Mouse (Mus musculus): ENCODE measurements at regions not wholly inside any gene's neighbourhood (a gene's known extent, or its start where the extent isn't known, plus 50 kb on each side); places are given as distances from the start of the nearest gene placed in this dataset.

DNA sequence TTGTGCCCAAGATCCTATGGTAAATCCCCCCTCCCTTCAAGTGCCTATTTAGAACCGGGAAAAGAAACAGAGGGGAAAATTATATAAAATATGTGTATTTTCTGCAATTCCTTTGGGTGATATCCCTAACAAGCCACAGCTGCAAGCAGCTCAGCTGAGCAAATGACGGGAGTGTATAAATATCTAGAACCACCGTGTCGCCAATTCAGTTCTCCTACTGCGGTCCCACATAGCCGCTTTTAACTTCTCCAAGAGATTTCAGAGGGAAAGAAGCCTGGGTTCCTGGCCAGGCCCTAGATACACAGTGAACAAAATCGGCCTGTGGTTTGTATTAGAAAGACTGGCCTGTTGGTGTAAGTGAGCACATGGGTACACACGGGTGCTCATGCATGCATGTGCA is 202.7 kb downstream of the Rpl10-ps3 start:
- H3K27ac ChIP-seq (ENCODE audit: control insufficient read depth, low read depth, low read length) = no peak overlapping the region
- no peaks in the 10 kb centered on the region for H3K36me3 ChIP-seq (ENCODE audit: control insufficient read depth in 1 of 2, insufficient read depth in 2 of 2, low read length in 2 of 2)
- H3K27me3 ChIP-seq (ENCODE audit: control insufficient read depth in 1 of 2, insufficient read depth in 2 of 2, low read length in 2 of 2) = no peaks in the 10 kb centered on the region
- no peak overlapping the region for H3K4me3 ChIP-seq (ENCODE audit: control insufficient read depth in 1 of 2, insufficient read depth in 1 of 2, low read depth in 2 of 2, low read length in 2 of 2)
- no peaks in the 10 kb centered on the region for H3K79me2 ChIP-seq (ENCODE audit: control insufficient read depth, insufficient read depth, low read length, poor library complexity)
- no peaks in the 10 kb centered on the region for H3K4me1 ChIP-seq (ENCODE audit: control insufficient read depth in 1 of 2, insufficient read depth in 2 of 2, low read length in 2 of 2)
- no peak overlapping the region for H3K9ac ChIP-seq (ENCODE audit: control insufficient read depth, low read depth, low read length, poor library complexity, severe bottlenecking)
- TF ChIP-seq TAL1 (IDR thresholded peaks at IDR 0.05; ENCODE audit: low read length) (no peak), HCFC1 (IDR thresholded peaks at IDR 0.05; ENCODE audit: low read depth, low read length) (no peak), ZNF384 (IDR thresholded peaks at IDR 0.05; ENCODE audit: low read depth, low read length) (no peak), SMC3 (IDR thresholded peaks at IDR 0.05; ENCODE audit: low read depth, low read length) (no peak), E2F4 (IDR thresholded peaks at IDR 0.05; ENCODE audit: borderline replicate concordance, low read depth, low read length) (no peak), UBTF (IDR thresholded peaks at IDR 0.05; ENCODE audit: borderline replicate concordance, insufficient read depth, low read depth, low read length) (no peak), NRF1 (IDR thresholded peaks at IDR 0.05; ENCODE audit: insufficient read depth, low read depth, low read length, poor library complexity, severe bottlenecking) (no peak), MAZ (IDR thresholded peaks at IDR 0.05; ENCODE audit: low read depth, low read length) (no peak), JUND (IDR thresholded peaks at IDR 0.05; ENCODE audit: low read depth, low read length) (no peak), POLR2AphosphoS2 (IDR thresholded peaks at IDR 0.05; ENCODE audit: low read length) (no peak), POLR2AphosphoS5 (IDR thresholded peaks at IDR 0.05; ENCODE audit: borderline replicate concordance, low read depth, low read length) (no peak), TBP (IDR thresholded peaks at IDR 0.05; ENCODE audit: low read depth, low read length) (no peak), MEF2A (IDR thresholded peaks at IDR 0.05; ENCODE audit: extremely low read depth, insufficient replicate concordance, low read depth, low read length, poor library complexity, severe bottlenecking) (no peak)
- H3K9me3 ChIP-seq (replicated peaks; ENCODE audit: insufficient read depth, low read length) = no peaks in the 10 kb centered on the region
- DNase-seq (ENCODE audit: low read depth, low spot score) = no peak

DNA sequence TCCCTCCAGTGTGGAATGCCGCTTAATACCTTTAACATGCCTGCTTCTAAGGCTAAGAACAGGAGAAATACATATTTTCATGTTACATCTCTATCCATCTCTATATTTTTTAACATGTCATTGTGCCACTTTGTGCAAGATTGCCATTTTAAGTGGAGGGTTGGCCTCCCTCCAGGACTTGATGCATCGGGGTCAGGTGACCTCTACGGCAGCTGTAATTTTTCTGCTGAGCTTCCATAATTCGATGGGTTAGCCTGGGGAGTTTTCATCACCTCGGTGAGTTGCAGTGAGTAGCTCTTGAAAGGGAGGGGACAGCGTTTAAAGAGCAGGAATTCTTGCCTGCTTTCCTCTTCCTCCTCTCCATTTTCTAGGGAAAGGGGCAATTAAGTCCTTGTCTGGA is 203.6 kb downstream of the Rpl10-ps3 start:
- Histone ChIP-seq H3K79me2 (ENCODE audit: control insufficient read depth, insufficient read depth, low read length, poor library complexity) (no peaks in the 10 kb centered on the region), H3K4me1 (ENCODE audit: control insufficient read depth in 1 of 2, insufficient read depth in 2 of 2, low read length in 2 of 2) (no peaks in the 10 kb centered on the region), H3K9ac (ENCODE audit: control insufficient read depth, low read depth, low read length, poor library complexity, severe bottlenecking) (no peak overlapping the region), H3K27me3 (ENCODE audit: control insufficient read depth in 1 of 2, insufficient read depth in 2 of 2, low read length in 2 of 2) (no peaks in the 10 kb centered on the region), H3K36me3 (ENCODE audit: control insufficient read depth in 1 of 2, insufficient read depth in 2 of 2, low read length in 2 of 2) (no peaks in the 10 kb centered on the region), H3K4me3 (ENCODE audit: control insufficient read depth in 1 of 2, insufficient read depth in 1 of 2, low read depth in 2 of 2, low read length in 2 of 2) (no peak overlapping the region), H3K9me3 (replicated peaks; ENCODE audit: insufficient read depth, low read length) (no peaks in the 10 kb centered on the region), H3K27ac (ENCODE audit: control insufficient read depth, low read depth, low read length) (no peak overlapping the region)
- no peak for DNase-seq (ENCODE audit: low read depth, low spot score)
- no peak for TF ChIP-seq RCOR1 (IDR thresholded peaks at IDR 0.05; ENCODE audit: low read depth, low read length)
- TF ChIP-seq NRF1 (IDR thresholded peaks at IDR 0.05; ENCODE audit: insufficient read depth, low read depth, low read length, poor library complexity, severe bottlenecking) = no peak
- TF ChIP-seq SIN3A (IDR thresholded peaks at IDR 0.05; ENCODE audit: low read length) = no peak
- TF ChIP-seq TCF12 (IDR thresholded peaks at IDR 0.05; ENCODE audit: low read depth, low read length) = no peak
- TF ChIP-seq MYC (IDR thresholded peaks at IDR 0.05; ENCODE audit: low read depth, low read length) = no peak
- no peak for TF ChIP-seq ZNF384 (IDR thresholded peaks at IDR 0.05; ENCODE audit: low read depth, low read length)
- no peak for TF ChIP-seq MEF2A (IDR thresholded peaks at IDR 0.05; ENCODE audit: extremely low read depth, insufficient replicate concordance, low read depth, low read length, poor library complexity, severe bottlenecking)
- TF ChIP-seq CHD1 (IDR thresholded peaks at IDR 0.05; ENCODE audit: low read depth, low read length) = no peak
- no peak for TF ChIP-seq BHLHE40 (IDR thresholded peaks at IDR 0.05; ENCODE audit: borderline replicate concordance, low read depth, low read length)
- TF ChIP-seq POLR2A (IDR thresholded peaks at IDR 0.05; ENCODE audit: control insufficient read depth in 1 of 2, insufficient read depth in 1 of 2, low read depth in 1 of 2, low read length in 2 of 2, poor library complexity in 1 of 2) = no peak
- no peak for TF ChIP-seq EP300 (IDR thresholded peaks at IDR 0.05; ENCODE audit: low read depth in 1 of 2, low read length in 2 of 2)
- no peak for TF ChIP-seq GATA1 (IDR thresholded peaks at IDR 0.05; ENCODE audit: low read depth, low read length)
- TF ChIP-seq CTCF (IDR thresholded peaks at IDR 0.05 in 2 of 3, conservative IDR thresholded peaks at IDR 0.05 in 1 of 3; ENCODE audit: control insufficient read depth in 1 of 3, insufficient read depth in 1 of 3, low read depth in 2 of 3, low read length in 3 of 3, poor library complexity in 1 of 3, severe bottlenecking in 1 of 3) = no peak
- TF ChIP-seq GABPA (IDR thresholded peaks at IDR 0.05; ENCODE audit: low read depth, low read length) = no peak
- TF ChIP-seq POLR2AphosphoS2 (IDR thresholded peaks at IDR 0.05; ENCODE audit: low read length) = no peak
- no peak for TF ChIP-seq CHD2 (IDR thresholded peaks at IDR 0.05; ENCODE audit: low read length)
- no peak for TF ChIP-seq TBP (IDR thresholded peaks at IDR 0.05; ENCODE audit: low read depth, low read length)
- TF ChIP-seq MAZ (IDR thresholded peaks at IDR 0.05; ENCODE audit: low read depth, low read length) = no peak
- TF ChIP-seq HCFC1 (IDR thresholded peaks at IDR 0.05; ENCODE audit: low read depth, low read length) = no peak
- TF ChIP-seq TAL1 (IDR thresholded peaks at IDR 0.05; ENCODE audit: low read length) = no peak

Measured in MEL (cell line).